Mouse (Mus musculus) liver, embryonic 14.5 days (tissue): ENCODE data around the gene Klf2.

Source experiments
- CTCF ChIP-seq: IDR thresholded peaks from 2 replicates; pipeline ENCODE4 v1.5.1; 2016; ENCODE audit warnings: antibody characterized with exemption, low read depth, control low read depth
- EP300 ChIP-seq: IDR thresholded peaks from 2 replicates; pipeline ENCODE4 v1.6.1; 2016; ENCODE audit warnings: antibody characterized with exemption, low read depth

DNA sequence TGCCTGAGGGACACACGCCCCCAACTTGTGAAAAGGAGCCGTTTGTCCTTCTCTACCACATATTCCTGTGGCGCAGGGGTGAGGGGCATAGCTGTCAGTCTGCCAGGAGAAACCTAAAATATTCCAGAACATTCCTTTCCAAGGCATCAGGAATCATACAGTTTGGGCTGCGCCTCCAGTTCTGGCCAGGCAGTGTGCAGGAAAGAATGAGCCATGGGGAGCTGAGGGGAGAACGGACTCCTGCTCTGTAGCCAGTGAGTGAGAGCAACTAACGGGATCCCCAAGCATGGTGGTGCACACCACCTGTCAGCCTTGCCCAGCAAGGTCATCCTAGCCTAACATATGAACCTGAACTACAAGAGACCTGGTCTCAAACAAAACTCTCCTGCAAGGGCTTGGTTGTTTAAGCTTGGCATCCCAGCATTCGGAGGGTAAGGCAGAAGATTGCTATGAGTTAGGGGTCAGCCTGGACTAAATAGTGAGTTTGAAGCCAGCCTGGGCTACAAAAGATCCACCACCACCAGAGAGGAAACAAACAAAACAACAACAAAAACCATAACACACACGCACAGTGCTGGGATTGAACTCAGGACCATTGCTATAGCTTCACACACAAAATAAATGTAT is 15.7 kb upstream of the Klf2 start:
- no peak for TF ChIP-seq CTCF
- TF ChIP-seq EP300: no peak
